Mouse (Mus musculus) adrenal gland, postnatal 14 days (tissue): ENCODE measurements at regions not wholly inside any gene's neighbourhood (a gene's known extent, or its start where the extent isn't known, plus 50 kb on each side); places are given as distances from the start of the nearest gene placed in this dataset.

Source experiments
- DNase-seq: peaks from one replicate; pipeline ENCODE4 v3.0.0; 2021; ENCODE audit warnings: mixed read lengths

- DNase-seq, result no peak
Measured at GRCm38 (mm10) chr13:83872887-83873286, 349.2 kb upstream of the Tmem161b start.

DNA sequence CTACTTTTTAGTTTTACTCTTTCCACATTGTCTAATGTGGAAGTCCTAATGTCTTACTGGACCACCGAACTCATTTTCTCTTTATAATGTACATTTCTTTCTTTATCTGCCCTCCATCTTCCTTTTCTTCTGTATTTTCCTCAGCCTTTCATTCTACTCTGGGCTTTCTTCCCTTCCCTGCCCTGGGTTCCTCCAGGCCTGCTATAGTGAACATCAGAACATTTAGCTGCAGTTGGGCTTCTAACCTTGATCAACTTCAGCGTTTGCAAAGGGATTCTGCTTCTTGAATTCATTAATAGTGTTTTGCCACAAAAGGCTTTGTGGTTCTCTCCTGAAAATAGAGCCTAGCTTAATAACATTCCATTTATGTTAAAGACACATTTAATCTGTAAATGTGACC, 342.5 kb upstream of the Tmem161b start:
- no peak for DNase-seq

DNA sequence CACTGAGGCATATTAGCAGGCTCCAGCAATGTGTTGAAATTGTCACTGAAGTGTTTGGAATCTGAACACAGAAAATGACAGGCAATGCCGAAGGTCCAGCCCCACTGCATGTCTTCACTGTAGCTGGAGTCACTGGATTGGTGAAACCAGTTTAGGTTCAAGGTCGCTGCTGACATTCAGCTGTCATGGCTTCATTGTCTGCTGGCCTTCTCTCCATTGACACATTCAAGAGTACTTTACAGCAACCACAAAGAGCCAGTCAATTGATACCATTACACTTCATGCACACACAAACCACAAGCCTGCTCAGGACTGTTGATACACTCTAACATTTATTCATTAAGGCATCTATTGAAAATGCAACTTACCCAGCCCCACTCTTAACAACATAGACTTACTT, 341.8 kb upstream of the Tmem161b start:
- DNase-seq, result no peak

- no peak for DNase-seq
Measured at GRCm38 (mm10) chr13:83880772-83881171, 341.3 kb upstream of the Tmem161b start.

DNA sequence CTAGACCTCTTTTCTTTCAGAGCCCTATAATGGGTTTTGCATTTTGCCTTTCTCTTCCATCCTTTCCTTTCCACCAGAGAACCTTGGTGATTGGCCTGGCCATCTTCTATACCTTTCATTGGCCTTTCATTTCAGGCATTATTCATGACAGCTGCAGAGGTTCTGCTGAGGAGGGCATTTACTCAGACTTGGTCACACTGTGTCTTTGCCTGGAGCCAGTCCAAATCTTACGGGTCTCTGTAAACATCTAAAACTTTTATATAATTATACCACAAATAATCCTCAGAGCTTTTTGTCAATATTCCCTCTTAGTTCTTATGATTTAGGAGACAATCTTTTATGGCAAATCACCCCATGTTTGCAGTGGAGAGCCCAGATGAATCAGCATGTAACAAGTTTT, 339.3 kb upstream of the Tmem161b start:
- DNase-seq, result no peak

DNA sequence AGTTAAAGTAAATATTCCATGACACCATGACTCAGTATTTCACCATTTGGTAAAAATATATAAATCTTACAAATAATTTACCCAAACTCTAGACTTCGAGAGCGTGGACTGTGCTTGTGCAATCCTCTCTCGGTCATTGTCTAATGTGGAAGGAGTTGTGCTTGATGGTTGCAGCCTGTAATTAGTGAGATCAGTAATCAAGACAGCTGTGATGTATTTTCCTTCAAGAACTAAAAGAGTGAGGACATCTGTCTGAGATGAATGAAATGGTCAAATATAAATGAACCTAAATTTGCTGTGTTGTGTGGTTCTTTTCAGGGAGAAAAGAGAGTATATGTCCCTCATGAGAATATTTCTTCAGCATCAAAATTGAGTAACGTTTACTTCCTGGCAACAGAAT, 338.3 kb upstream of the Tmem161b start:
- no peak for DNase-seq

DNA sequence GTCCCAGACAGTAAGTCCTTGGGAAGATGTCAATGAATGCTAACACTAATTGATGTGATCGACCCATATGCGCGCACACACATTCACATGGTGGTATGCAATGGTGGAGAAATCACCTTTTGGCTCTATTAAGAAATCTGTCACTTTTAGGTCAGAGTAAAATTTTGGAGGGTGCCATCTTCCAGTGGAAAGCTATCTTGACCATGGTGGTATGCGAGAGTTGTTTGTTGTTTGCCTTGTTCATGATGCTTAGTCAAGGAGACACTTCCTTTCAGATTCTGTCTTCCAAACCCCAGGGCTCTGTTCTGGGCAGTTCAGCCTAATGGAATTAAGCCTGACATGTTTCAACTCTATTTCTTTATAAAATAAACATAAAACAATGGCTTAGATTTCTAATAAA, 337.9 kb upstream of the Tmem161b start:
- no peak for DNase-seq

- DNase-seq, result no peak
Measured at GRCm38 (mm10) chr13:83884766-83885543, 337.1 kb upstream of the Tmem161b start.

GRCm38 (mm10) chr13:83885729-83886128, 336.4 kb upstream of the Tmem161b start:
- DNase-seq, result no peak

DNA sequence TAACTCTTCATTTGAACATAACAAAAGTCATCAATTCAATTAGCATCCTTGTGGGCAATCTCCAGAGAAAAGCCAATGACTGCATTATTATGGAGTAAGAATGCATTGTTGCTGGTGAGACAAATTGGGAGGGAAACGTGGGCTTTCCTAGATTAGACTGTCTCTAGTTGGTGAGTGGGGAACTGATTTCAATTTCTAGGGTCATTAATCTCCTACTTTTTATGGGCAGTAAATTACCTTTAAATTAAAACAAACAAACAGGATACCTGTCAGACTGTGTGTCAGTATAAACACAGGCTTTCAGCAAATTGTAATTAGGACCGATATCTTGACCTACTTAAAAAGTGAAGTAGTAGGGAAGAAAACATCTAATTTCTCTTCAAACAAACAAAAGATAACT, 307.4 kb upstream of the Tmem161b start:
- no peak for DNase-seq

GRCm38 (mm10) chr13:83932761-83933160, 289.3 kb upstream of the Tmem161b start:
- DNase-seq, result no peak

DNA sequence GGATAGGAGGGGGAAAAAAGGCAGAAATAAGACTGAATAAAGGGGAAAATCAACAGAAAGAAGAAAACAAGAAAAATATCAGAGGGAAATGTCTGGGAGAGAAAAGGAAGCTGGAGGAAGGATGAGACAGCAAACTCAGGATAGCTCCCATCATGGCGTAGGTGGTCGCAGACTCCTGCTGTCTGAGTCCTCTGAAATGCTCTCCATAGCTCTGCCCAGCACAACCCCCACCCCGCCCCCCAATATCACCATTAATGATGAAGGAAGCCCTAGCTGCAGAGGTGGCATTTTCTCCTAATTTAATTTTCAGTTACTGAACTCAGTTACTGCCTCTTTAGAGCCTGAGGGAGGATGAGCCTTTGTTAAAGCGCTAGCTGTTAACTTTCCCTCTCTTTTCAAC, 275.6 kb upstream of the Tmem161b start:
- no peak for DNase-seq

GRCm38 (mm10) chr13:83951163-83951562, 270.9 kb upstream of the Tmem161b start:
- no peak for DNase-seq

- DNase-seq, result no peak
Measured at GRCm38 (mm10) chr13:83951808-83952207, 270.3 kb upstream of the Tmem161b start.

GRCm38 (mm10) chr13:83952353-83952752, 269.7 kb upstream of the Tmem161b start:
- DNase-seq, result no peak

- DNase-seq, result no peak
Measured at GRCm38 (mm10) chr13:83952862-83953261, 269.2 kb upstream of the Tmem161b start.

- no peak for DNase-seq
Measured at GRCm38 (mm10) chr13:83955701-83956100, 266.4 kb upstream of the Tmem161b start.

DNA sequence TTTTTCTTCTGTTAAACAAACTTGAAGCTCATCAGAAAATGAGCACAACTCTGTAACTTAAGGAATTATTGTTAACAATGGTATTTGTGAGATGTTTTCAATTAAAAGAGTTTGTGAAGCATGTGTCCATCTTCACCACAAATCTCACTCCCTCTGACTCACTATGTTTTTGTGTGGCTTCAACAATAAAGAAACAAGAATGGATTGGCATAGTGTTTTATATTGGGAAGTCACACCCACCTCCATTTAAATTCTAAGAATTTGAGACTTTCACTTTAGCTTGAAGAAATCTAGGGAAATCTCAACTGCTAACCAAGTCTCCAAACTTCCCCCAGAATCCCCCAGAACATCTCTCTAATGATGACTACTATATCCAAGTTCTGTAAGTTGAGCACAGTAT, 243.6 kb upstream of the Tmem161b start:
- no peak for DNase-seq

DNA sequence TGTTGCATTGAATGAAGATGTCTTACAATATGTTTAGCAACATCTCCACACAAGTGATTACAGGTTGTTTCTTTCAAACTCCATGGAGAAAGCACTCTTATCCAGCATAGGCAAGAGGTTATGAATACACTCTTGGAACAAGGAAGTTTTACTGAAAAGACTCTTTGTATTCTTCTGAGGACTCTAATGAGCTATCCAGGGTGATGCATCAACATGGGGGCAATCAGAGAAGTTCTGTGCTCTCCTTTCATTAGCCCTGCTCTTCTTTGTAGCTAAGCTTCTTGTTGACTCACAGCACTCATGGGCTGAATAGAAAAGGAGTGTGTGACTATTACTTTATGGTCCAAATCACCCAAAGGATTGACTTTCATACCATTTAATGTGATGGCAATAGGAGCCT, 242.6 kb upstream of the Tmem161b start:
- DNase-seq, result no peak

DNA sequence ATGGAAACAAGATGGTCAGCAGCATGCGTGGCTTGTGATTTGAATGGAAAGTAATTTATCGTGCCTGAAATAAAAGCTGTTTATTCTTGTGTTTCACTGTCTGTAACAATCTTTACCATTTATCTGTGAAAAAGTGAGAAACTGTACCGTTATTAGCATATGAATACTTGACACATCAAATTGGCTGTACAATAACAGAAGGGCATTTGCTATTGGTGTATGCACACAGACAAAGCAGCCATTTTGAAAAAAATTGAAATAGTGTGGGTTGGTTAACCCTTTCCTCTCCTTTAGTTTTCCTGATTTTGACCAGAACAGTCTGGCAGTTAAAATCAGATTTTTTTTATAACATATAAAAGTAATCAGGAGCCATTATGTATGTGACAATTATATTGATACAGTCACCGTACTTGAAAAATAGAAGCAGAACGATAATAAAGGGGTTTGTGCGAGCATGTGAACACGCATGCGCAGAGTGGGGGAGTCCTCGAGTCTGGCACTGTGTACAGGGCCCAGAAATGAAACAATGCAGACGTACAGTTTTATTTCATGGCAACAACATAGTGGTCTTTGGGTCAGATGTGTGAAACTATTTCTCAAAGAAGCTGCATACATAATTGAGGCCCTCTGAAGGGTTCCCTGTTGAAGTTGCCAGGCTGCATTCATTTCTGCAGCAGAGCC, 237.3 kb upstream of the Tmem161b start:
- DNase-seq, result no peak

DNA sequence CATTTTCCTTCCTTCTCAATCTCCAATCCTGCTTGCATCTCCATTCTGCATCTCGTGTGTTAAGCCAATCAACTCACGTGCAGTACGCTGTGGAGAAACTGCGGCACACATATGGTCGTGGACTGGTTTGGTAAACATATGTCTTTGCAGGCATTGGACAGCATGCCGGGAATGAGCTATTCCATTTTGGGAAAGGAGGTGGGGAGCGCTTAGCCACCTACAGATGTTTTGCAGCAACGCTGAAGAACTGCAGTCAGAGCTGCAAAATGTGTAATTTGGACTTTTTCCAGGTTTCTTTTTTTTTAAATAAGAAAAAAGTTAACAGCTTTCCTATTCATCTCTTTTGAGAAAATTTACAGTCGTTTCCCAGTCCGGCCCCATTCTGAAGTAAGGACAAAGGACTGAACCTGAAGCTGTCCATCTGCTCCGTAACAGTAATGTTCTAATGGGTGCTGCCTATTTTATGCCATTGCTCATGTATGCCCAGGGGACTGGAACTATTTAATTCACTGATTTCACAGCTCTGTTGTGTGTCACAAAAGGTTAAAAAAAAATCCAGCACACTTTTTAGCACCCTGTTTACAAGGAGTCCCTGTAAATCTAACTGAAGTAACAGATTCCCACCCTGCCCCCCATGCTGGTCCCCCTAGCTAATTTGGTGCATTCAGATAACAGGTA, 234.2 kb upstream of the Tmem161b start:
- DNase-seq, result no peak

DNA sequence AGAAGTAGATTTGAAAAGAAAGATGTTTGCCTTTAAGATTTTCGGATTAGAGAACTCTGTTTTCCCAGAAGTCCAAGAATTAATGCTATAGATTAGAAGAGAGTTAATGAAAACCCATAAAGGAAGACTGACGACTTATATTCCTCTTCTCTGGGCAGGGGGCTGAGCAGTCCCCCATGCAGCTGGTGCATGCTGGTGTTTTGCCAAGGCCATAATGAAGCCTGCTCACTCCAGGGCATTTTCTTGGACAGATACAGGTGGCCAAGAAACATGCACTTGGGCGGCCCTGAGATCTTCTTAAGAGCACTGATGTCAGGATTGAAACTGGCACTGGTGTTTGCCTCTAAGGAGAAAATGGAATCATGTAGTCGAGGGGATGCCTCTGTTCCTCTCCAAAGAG, 233.6 kb upstream of the Tmem161b start:
- no peak for DNase-seq

GRCm38 (mm10) chr13:83997599-83998369, 224.3 kb upstream of the Tmem161b start:
- DNase-seq, result no peak
